Mouse (Mus musculus): ENCODE data around the gene Stard3.
"Not testable (repeated sequence)": the region's sequence is repeated elsewhere in the genome, so short reads cannot be mapped to it uniquely, and the experiment has no call there.

Gene Stard3

DNA sequence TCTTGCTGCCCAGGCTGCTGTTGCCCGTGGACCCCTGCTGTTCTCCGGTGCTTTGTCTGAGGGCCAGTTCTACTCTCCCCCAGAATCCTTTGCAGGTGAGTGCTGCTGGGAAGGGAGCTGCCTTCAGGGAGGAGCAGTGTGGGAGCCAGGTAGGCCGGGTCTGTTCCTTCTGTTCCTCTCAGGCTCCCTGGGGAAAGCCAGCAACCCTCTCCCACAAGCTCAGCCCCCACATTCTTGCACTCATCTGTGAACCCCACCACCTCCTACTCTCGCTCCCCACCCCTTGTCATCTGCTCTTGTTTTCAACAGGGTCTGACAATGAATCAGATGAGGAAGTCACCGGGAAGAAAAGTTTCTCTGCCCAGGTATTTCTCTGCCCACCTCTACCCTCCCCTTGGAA is 18.6 kb downstream of the Stard3 start:
- DNase-seq = no peak

DNA sequence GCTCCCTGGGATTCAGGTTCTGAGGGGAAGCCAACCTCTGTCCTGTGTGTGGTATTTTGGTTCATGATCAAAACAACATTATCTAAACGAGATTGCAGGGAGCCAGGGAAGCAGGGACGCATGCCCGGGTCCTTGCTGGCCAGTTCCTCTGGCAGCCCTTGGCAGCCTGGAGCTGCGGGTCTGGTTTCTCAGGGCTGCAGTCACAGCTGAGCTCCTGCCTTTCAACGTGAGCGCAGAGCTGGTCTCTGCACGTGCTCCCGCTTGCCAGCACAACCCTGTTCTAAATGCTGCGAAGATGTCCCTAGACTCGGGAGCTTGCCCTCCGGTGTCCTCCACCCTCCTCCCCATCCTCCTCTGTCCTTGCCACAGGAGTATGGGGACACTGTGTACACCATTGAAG is 19.6 kb downstream of the Stard3 start:
- DNase-seq = no peak

DNA sequence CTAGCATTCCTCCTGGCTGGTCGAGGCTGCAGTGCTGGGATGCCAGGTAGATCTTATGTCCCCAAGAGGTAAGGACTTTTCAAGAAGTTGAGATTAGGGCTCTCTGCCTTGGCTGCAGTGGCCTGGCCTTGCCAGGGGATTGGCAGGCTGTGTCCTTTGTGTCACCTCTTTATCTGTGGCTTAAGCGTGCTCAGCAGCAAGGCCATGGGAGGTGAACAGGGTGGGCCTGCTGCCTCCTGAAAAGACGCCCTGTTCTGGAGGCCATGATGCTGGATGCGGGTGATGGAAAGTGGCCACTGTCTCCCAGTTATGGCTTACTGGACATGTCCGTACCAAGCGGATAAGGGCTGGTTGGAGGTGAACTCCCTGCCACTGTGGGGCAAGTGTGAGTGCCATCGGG is 21.2 kb downstream of the Stard3 start:
- no peak for DNase-seq

DNA sequence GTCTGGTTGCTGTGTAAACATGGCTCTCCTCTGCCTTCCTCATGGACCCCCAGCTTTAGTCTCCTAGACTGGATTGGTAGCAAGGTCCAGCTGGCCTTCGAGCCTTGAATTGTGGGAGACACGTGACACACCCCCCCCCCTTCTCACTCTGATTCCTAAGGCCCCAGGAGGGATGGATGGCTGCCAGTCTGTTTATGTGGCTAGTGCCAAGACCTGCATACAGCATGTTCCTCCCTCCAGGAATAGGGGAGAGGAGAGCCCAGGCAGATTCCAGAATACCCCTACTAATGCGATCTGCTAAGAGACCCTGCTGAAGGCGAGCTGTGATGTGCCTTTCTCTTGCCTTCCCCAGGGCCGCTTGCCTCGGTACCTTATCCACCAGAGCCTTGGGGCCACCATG is 21.9 kb downstream of the Stard3 start:
- peak; percentile 70 to 86 for DNase-seq

DNA sequence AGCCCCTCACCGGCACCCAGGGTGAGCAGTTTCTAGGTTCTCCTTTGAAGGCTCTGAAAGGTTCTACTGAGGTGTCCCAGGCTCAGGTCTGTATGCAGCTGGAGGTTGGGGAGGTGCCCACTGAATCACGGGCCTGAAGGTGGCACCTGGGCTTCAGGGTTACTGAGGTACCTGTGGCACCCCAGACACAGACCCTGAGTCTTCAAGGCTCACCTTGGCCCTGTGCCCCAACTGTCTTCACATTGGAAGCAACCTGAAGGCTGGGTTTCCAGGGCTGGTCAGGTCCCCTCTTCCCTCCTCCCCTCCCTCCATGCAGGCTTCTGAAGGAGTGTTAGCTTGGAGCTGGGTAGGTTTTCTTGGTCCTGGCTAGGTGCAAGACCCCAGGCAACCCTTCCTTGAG is 23.5 kb downstream of the Stard3 start:
- peak in 1 of 2 experiments; percentile 35 for DNase-seq

DNA sequence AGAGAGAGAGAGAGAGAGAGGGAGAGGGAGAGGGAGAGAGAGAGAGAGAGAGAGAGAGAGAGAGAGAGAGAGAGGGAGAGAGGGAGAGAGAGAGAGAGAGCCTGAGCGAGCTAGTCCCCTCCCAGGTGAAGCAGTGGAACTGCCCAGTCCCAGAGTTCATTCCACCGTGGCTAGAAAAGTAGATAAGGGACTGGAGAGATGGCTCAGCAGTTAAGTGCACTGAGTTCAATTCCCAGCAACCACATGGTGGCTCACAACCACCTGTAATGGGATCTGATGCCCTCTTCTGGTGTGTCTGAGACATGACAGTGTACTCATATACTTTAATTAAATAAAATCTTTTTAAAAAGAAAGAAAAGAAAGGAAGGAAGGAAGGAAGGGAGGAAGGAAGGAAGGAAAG is 24.2 kb downstream of the Stard3 start:
- not testable (repeated sequence) for DNase-seq

DNA sequence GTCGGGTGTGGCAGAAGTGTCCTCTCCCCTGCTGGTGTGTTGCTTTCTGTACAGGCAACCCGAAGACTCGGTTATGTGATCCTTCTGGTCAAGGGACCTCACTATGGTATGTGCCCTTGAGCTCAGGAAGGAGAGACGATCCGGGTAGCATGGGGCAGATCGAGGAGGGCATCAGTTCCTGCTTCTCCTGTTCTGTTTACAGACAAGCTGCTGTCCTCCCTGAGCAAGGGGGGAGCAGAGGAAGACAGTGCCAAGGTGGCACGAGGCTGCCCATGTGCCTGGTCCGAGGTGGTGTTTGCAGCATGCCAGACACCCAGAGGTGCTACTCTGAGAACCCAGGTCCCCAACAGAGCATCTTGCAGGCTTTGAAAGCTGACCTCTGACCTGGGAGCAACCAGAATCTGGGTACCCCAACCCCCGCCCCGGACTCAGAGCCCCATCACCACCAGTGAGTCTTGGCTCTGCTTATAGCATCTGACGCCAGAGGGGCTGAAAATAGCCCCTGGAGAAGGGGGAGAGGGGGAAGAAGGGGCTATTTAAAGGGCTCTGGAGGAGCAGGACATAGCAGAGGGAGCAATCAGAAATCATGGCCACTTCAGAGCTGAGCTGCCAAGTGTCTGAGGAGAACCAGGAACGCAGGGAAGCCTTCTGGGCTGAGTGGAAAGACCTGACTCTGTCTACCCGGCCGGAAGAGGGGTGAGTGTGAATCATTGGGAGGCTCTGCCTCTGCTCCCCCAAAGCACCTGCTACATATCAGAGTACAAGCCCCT is 25.3 kb downstream of the Stard3 start, which contains the start of gene Tcap:
Gene Tcap, plus strand, starts transcription at position 551 of the 770 bp plus-strand sequence.
- peak; percentile 56 to 68 for DNase-seq

DNA sequence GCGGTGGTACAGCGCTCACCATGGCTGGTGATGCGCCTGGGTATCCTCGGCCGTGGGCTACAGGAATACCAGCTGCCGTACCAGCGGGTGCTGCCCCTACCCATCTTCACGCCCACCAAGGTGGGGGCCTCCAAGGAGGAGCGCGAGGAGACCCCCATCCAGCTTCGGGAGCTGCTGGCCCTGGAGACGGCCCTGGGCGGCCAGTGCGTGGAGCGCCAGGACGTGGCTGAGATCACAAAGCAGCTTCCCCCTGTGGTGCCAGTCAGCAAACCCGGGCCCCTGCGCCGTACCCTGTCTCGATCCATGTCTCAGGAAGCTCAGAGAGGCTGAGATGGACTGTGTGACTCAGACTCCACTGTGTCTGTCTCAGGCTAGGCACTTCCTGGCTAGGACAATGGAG is 26.0 kb downstream of the Stard3 start:
- peak; percentile 40 to 59 for DNase-seq

DNA sequence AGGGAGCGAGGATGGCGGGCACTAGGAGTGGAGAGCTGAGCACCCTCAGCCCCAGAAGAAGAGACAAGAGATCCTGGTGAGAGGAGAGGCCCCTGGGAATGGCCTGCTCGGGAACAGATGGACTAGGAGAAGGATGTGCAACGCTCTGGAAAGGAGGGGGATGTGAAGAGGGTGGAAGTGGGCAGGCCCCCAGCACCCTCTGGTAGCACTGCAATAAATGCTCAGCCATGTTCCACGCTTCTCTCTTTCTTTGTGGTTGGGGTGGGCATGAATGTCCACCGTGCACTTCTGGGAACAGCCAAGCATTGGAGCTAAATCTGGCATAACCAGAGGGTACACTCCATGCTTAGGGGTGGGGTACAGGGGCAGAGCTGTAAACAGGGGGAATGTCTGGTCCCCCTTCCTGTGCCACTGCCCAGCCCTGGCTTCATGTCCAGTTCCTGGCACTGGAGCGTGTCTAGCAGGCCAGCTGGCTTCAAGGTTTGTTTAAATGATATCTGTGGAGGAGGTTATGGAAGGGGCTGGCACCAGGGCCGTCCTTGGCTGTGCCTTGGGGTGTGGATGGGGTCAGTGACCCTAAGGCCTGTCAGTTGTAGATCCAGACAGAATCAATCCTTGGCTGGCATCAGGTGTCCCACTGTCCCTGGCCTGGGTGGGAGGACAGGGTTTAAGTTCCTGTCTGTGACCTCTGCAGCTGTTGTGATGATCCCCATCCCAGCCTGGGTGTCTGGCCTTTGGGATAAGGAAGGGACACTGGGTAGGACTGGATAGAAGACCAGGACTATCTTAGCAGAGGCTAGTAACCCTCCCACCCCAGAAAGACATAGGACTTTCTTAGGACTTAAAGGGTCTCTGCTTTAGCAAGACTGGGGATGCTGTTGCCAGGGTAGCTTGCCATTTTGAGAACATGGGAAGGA is 26.8 kb downstream of the Stard3 start:
- DNase-seq = peak; percentile 46 to 53

DNA sequence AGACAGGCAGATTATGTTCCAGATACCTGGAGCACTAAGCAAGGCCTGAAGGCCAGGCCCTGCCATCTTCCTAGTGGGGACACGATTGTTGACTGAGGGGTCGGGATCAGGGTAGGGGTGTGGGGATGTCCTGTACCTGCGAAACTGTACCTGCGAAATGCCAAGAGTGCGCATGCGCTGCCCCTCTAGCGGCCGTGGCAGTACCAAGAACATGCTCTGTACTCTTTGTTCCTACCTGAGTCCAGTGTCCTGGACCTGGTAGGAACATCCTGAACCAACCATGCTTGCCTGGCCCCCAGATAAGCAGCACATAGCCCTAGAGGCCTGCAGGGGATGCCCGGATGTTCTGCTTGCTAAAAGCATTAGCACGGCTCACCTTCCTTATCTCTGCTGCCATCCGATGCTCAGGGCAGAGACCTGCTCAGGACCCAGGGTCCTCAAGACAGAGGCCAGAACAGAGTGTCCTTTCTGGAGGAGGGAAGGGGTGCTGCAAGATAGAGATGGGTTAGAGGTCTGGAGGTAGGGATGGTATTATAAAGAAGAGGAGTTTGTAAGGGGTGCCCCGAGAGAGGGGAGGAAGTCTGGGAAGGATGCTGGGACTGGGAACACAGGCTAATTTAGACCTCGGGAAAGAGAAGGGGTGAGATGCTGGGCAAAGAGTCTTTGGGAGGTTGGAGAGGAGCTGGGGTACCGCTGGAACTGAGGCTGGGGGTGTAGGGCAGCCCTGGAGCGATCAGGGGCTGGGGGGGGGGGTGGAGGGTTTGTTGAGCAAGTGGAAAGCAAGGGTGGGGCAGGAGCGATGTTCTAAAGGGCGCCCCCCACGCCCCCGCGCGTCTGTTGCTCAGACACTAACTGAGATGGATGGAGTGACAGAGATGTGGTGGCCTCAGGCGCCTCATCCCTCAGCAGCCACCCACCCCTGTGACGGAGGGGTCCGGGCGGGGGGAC is 27.7 kb downstream of the Stard3 start, which contains the start of gene Pnmt:
Gene Pnmt, plus strand, starts transcription at position 813 of the 948 bp plus-strand sequence.
- DNase-seq = no peak

DNA sequence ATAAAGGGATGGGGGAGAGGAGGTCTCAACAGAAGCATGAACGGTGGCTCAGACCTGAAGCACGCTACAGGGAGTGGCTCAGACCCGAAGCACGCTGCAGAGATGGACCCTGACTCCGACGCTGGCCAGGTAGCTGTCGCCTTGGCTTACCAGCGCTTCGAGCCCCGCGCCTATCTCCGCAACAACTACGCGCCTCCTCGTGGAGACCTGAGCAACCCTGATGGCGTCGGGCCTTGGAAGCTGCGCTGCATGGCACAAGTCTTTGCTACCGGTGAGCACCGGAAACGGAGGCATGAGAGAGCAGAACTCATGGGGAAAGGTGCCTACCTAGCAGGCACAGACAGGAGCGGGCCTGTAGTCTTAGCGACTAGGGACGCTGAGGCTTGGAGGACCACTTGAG is 28.4 kb downstream of the Stard3 start:
- DNase-seq = no peak

DNA sequence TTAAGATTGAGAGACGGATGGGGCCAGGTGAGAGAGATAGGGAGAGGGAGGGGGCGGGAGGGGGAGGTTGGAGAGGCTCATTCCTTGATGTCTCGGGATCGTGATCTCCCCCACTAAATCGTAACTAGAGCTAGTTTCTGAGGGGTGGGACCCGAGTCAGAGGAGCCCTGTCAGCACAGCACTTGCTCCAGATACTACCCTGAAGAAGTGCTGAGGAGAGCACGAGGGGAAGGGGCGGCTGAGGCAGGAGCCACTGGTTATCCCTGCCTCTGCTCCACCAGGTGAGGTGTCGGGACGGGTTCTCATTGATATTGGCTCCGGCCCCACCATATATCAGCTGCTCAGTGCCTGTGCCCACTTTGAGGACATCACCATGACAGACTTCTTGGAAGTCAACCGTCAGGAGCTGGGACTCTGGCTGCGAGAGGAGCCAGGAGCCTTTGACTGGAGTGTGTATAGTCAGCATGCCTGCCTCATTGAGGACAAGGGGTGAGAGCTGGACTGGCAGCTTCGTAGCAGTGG is 28.9 kb downstream of the Stard3 start:
- no peak for DNase-seq

DNA sequence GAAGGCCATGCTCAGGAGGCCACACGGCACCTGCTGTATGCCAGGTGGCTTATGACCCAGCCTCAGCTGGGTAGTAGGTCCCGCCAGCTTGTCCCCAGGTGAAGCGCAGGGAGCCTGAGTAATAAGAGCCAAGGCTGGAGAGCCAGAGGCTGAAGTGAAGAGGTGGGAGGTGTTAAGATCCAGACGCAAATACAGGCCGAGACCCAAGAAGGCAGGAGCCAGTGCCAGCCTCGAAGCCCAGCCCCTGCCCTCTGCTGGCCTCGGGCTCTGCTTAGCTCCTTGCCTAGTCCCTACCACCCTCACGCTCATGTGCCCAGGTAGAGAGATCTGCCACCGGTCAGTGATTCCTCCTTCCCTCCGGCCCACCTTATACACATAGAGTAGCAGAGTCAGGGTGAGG is 30.1 kb downstream of the Stard3 start:
- no peak for DNase-seq

DNA sequence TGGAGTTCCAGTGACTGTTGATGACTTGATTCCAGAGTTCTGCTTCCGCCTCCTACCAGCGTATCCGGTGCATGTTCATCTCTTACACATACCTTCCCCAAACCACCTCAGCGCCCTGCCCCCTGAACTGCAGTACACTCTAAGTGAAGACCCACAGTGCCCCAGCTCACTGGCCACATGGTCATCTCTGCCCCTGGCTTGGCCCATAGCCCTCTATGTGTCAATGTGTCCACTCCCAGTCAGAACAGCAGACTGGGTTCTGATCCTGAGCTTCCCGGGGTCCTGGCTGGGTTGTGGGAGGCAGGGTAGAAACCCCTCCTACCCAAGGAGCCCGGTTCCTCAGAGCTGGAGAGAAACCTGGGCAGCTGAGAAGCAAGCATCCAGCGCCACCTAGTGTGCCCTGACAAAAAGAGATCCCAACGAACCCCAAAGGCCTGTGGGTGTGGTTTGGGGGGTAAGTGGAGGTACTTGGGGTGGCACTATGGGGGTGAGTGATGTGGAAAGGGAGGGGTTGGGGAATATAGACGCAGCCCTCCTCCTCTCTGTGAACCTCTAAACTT is 31.1 kb downstream of the Stard3 start:
- peak; percentile 69 to 82 for DNase-seq

DNA sequence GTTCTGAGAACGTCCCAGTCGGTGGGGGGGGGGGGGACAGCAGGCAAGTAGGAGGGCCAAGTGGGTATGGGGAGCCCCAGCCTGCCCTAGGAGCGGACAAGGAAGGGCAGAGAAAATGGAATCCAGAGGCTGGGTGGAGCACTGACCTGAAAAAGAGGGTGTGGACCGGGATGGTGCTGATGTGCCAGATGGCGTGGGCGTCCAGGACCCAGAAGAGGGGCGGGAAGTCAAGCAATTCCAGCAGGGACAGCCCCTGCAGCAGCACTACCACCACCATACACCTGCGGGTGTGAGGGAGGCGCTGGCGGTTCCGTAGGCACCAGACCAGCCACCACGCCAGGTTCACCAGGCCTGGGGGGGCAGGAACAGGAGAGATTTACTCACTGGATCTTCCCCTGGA is 32.0 kb downstream of the Stard3 start:
- DNase-seq = no peak

DNA sequence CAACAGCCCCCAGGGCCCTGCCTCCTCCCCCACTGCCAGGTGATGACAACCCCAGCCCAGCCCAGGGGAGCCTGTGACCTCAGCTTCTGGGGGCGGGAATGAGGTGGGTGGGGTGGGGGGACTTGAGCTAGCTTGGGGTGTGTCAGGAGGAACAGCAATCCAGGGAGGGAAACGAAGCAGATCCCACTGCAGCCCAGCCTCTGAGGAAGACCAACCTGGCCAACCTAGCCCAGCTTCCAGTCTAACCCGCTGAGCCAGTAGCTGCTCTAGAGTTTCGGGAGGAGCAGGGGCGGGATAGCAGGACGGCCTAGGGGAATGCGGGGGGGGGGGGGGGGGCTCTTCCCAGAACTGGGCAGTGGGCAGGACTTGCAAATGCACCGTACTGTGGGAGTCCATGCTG is 33.9 kb downstream of the Stard3 start:
- DNase-seq = no peak

DNA sequence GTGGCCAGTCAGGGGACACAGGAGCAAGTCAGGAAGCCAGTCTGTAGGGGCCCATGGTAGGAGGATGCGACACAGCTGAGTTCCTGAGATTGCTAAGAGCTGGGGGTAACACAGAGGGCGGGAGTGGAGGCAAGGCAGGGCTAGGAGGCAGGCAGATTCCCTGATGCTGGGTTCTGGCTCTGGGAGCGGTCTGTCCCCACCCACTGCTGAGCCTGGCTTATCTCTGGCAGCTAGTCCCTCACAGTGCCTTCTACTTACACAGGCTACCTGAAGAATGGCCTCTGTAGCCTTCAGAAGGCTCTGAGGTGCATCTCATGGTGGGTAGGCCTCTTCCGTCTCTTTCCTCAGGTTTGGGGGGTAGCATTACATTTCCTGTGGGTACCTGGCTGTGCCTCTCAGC is 34.5 kb downstream of the Stard3 start:
- no peak for DNase-seq

DNA sequence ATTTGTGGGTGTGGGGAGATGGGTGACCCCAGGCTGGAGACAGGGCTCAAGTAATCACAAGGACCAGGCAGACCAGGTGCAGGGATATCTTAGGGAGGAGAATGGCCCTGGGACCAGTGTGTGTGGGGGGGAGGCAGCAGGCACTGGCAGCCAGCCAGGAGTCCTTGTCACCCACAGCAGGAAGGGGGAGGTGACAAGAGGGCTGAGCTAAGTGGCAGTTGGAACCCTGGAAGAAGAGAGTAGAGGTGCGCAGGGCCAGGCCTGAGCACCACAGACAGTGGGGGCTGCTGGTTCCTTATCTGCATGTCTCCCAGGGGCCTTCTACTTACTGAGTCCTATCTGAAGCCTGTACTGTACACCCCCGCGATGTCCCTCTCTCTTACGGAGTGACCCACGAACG is 35.1 kb downstream of the Stard3 start:
- no peak for DNase-seq

DNA sequence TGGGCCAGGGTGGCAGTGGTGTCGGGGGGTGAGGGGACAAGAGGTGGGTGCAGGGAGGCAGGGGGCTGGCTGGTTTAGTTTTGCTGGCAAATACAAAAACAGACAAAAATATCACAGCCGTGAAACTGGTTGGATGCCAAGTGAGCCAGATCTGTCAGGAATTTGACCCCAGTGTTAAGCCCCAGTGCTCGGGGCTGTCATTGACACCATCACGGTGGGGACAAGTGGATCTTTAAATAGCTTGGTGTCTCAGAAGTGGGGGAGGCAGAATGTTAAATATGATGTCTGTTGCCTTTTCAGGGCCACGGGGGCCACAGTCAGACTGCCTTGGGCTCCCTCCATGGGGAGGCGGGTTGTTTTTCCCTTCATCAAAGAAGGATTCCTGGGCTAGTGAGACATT is 36.1 kb downstream of the Stard3 start:
- DNase-seq = no peak

DNA sequence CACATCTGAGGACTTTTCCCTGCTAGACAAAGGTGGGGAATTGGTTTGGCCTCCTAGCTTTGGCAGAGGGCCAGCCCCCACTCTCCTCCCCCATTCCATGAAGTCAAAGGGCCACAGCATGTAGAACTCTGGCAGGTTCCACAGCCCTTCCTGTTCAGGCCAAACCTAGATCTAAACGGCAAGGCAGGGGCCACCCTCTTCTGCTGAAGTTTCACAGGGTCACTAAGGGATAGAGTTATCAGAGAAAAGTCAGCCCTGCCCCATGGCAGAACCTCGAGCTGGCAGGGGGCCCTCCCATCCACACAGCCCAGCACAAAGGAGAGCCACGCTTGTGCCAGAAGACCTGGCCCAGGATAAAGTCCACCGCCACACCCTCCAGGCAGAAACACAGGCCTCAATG is 36.9 kb downstream of the Stard3 start:
- DNase-seq = no peak

DNA sequence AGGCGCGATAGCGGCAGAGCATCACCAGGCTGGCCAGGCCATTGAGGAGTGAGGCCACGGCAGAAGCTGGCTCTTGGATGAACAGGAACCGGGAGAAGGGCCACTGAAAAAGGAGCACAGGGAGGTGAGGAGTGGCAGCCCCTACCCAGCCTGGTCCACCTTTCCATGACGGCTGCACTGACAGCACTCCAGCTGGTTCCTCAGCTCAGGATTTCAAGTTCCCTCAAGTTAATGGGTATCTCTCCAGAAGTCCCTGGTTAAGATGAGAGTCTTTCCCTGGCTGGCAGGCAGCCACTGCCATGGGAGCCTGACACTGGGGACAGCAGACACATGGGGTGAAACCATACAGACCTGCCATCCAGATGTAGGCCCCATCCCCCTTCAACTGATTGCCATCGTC is 39.8 kb downstream of the Stard3 start:
- no peak for DNase-seq

DNA sequence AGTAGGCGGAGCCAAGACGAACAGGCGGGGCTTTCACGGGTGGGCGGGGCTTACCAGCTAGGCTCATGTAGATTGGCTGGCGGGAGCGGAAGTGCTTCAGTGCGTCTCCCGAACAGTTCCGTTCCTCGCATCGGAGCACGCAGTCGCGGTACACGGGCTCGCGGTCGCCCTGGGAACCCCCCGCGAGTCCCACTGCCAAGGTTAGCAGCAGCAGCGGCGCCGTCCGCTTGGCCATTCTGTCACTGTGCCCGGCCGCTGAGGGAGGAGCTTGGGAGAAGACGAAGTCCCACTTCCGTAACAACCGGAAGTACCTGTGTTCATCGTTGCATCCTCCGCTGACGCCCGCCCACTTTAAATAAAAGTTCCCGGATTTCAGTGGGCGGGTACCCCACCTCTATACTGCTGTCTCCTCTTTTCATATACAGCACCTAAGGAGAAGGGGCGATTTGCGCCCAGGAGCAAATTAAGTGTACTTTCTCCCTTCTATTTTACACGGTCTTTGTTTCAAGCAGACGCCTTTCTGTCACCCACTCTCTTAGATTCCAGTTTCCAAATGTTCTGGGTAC is 42.1 kb downstream of the Stard3 start, which contains the start of gene Pgap3:
Gene Pgap3, minus strand, starts transcription at position 330 of the 566 bp plus-strand sequence.
- peak; percentile 91 to 93 for DNase-seq
